Mouse (Mus musculus): ENCODE measurements around the gene Manba. TPM values are rescaled to one million over a fixed set of nuclear protein-coding genes. Genes with fewer than 3 reads are reported as not detected.
"Not testable (repeated sequence)": the region's sequence is repeated elsewhere in the genome, so short reads cannot be mapped to it uniquely, and the experiment has no call there.

The Manba gene
- polyA plus RNA-seq, 1 experiment from 2014 or later: 6.1 TPM

DNA sequence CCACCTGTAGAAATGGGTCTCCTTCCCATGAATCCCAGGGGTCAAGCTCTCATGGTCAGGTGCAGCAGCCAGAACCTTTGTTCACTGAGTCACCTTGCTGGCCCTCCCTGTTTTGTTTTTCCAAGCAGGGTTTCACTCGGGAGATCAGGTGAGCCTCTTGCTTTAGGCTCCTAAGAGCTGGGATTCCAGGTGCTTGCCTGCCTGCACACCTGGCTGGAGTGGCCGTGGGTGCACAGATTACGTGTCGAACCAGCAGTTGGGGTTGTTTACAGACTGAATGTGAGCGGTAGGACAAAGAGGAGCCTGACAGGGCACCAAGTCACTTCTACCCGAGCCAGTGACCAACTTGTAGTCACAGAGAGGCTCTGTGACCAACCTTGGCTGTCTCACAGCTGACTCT lies 5.7 kb downstream of the Manba start:
- Histone ChIP-seq H3K4me1 (peaks cover under 1% of the 10 kb centered on the region; the same call in 1 of the 2 replicates), H3K27me3 (no peaks in the 10 kb centered on the region), H3K4me3 (no peak overlapping the region), H3K4me2 (replicated peaks) (no peak overlapping the region), H3K9me3 (replicated peaks) (no peaks in the 10 kb centered on the region), H3K36me3 (no peaks in the 10 kb centered on the region), H3K9ac (no peak overlapping the region), H3K27ac (no peak overlapping the region)
- ATAC-seq (ENCODE audit: low FRiP score): no peak
- 88% methylated on average over 6 of the region's 6 CpGs for WGBS

DNA sequence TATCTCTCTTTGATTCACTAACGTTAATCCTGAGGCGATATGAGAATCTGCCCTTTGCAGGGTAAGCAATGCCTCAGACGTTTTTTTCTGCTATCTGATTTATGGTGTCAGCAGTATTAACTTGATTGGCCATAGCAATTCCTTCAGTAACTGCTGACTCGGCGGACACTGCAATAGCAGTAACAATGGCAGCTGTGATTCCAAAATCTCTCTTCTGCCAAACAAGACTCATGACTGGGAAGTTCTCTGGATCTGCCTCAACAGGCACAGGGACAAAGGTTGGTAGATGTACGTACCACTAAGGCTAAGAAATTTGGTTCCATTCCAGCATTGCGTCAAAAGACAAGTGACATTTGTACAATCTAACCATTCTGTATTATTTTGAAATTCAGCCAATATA lies 7.9 kb downstream of the Manba start:
- not testable (repeated sequence) for H3K9me3 ChIP-seq (replicated peaks); H3K4me3 ChIP-seq; H3K9ac ChIP-seq; H3K27me3 ChIP-seq; H3K36me3 ChIP-seq; H3K4me2 ChIP-seq (replicated peaks); H3K4me1 ChIP-seq; ATAC-seq (ENCODE audit: low FRiP score); H3K27ac ChIP-seq
- 87% methylated on average over 7 of the region's 7 CpGs for WGBS

DNA sequence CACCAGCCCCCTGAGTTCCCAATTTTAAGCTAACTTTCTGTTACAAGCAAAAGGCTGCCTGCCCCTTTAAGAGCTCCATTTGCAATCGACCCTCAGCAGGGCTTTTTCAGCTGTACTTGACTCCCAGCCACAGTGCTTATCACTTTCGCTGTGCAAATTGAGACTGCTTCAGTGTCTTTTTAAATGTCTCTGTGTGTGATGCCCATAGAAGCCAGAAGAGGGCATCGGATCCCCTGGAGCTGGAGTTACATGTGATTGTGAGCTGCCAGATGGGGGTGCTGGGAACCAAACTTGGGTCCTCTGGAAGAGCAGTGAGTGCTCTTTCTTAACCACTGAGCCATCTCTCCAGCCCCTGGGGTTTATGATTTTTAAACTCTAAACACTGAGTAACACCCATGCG lies 12.5 kb downstream of the Manba start:
- not testable (repeated sequence) for H3K9ac ChIP-seq; H3K4me2 ChIP-seq (replicated peaks); H3K4me1 ChIP-seq; H3K4me3 ChIP-seq; H3K27me3 ChIP-seq; ATAC-seq (ENCODE audit: low FRiP score); H3K9me3 ChIP-seq (replicated peaks); H3K36me3 ChIP-seq; H3K27ac ChIP-seq
- 91% methylated on average over 4 of the region's 4 CpGs for WGBS

DNA sequence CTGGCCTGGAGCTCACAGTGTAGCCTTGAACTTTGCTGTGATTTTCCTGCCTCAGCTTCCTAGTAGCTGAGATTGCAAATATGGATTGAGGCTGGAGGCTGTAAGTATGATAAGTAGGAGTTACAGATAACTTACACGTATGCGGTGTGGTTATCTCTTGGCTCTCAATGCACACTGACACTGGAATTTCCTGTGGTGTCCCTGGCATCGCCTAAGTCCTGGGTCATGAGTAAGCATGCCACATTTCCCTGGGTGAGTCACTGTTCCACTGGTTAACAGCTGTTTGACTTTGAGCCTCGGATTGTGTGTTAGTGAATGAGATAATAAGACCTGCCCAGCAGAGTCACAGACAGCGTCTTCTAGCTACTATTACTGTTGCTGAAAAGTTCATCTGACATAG lies 13.5 kb downstream of the Manba start:
- no peak overlapping the region for H3K27ac ChIP-seq
- no peaks in the 10 kb centered on the region for H3K27me3 ChIP-seq
- ATAC-seq (ENCODE audit: low FRiP score): no peak
- no peak overlapping the region for H3K4me3 ChIP-seq
- H3K36me3 ChIP-seq: no peaks in the 10 kb centered on the region
- no peak overlapping the region for H3K9ac ChIP-seq
- H3K4me1 ChIP-seq: no peaks in the 10 kb centered on the region
- H3K9me3 ChIP-seq (replicated peaks): no peaks in the 10 kb centered on the region
- no peak overlapping the region for H3K4me2 ChIP-seq (replicated peaks)
- 89% methylated on average over 5 of the region's 5 CpGs for WGBS

DNA sequence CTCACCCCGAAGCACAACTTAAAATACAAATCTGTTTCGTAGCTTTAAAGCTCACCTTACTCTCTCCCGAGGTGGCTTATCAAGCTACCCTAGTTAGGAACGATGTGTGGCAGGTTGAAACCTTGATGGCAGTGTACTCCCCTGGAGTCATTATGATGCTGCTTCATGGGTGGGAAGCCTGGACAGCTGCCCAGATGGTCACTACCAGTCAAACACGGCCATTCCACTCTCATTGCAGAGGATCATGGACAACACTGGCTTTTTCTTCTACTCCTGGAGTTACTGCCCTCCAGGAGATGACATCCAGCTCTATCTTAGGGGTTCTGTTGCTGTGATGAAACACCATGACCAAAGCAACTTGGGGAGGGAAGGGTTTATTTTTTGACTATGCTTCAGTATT lies 17.7 kb downstream of the Manba start:
- Histone ChIP-seq H3K36me3 (no peaks in the 10 kb centered on the region), H3K27ac (no peak overlapping the region), H3K9ac (no peak overlapping the region), H3K4me2 (replicated peaks) (no peak overlapping the region), H3K4me1 (no peaks in the 10 kb centered on the region), H3K27me3 (no peaks in the 10 kb centered on the region), H3K9me3 (replicated peaks) (no peaks in the 10 kb centered on the region), H3K4me3 (no peak overlapping the region)
- WGBS: 91% methylated on average over 5 of the region's 5 CpGs
- no peak for ATAC-seq (ENCODE audit: low FRiP score)

DNA sequence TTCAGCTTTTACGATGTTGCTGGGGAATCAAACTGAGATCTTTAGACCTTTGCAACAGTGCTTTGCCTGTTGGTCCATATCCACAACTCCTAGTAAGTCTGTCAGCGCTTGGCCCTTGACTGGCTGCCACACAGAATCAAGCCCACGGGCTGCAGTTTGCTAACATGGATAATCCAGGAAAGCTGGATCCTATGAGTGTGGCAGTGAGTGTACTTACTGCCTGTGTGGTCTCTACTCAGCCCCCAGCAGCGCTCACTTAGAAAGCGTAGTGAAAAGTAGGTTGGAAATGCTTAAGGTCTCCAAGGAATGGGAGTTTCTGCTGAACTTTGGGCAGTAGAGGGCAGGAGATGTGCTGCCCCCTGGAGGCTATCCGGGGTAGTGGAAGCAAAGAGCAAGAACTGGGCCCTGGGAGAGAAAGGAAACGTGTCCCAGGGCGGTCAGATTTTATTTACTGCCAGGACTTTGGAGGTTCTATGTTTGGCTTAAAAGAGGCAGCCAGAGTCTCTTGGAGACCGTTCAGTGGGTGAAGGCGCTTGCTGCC lies 20.0 kb downstream of the Manba start:
- no peak overlapping the region for H3K4me2 ChIP-seq (replicated peaks)
- H3K9me3 ChIP-seq (replicated peaks): no peaks in the 10 kb centered on the region
- H3K4me1 ChIP-seq: no peaks in the 10 kb centered on the region
- no peaks in the 10 kb centered on the region for H3K36me3 ChIP-seq
- no peak overlapping the region for H3K27ac ChIP-seq
- H3K9ac ChIP-seq: no peak overlapping the region
- no peaks in the 10 kb centered on the region for H3K27me3 ChIP-seq
- H3K4me3 ChIP-seq: no peak overlapping the region
- WGBS: 61% methylated on average over 10 of the region's 10 CpGs
- ATAC-seq (ENCODE audit: low FRiP score): no peak

DNA sequence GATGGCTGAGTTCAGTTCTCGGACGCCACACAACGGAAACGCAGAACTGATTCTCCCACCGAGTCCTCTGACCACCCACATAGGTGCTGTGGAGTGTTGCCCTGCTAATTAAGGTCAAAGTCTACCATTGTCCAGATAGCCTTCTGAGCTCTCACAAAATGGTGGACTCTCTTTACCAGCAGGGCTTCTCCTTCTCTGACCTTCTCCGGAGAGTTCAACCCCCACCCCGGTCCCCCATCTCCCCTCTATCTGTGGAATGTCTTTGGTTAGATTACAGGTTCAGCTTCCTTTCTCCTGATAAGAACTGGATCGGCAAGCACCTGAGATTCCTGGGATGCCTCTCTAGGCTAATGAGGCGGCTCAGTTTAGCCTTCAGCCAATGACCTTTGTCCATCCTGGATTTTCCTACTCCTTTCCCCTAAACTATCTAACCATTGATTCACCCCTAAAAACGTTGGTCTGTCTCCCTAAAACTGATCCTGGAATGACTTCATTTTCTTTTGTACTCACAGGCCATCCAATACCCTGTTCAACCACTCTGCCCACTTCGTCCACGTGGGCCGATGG lies 20.6 kb downstream of the Manba start:
- no peak overlapping the region for H3K9ac ChIP-seq
- H3K36me3 ChIP-seq: no peaks in the 10 kb centered on the region
- WGBS: 89% methylated on average over 13 of the region's 13 CpGs
- no peaks in the 10 kb centered on the region for H3K27me3 ChIP-seq
- H3K4me2 ChIP-seq (replicated peaks): no peak overlapping the region
- no peaks in the 10 kb centered on the region for H3K4me1 ChIP-seq
- ATAC-seq (ENCODE audit: low FRiP score): no peak
- no peaks in the 10 kb centered on the region for H3K9me3 ChIP-seq (replicated peaks)
- H3K27ac ChIP-seq: no peak overlapping the region
- no peak overlapping the region for H3K4me3 ChIP-seq

DNA sequence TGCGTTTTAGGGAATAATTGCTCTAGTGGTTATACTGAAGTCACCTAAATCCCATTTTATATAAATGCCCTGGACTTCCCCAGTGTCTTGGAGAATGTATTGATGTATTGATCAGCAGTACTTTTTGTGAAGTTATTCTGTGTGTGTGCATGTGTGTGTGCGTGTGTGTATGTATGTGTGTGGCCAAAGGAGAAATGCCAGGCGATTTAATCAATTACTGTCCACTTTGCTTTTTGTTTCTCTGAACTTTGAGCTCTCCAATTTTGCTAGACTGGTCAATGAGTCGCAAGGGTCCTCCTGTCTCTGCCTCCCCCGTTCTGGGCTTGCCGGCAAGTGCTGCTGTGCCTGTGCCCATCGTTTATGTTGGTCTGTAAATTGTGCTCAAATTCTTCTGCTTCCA lies 22.1 kb downstream of the Manba start:
- no peaks in the 10 kb centered on the region for H3K27me3 ChIP-seq
- H3K4me1 ChIP-seq: peaks cover 4% of the 10 kb centered on the region; the same call in 1 of the 2 replicates
- no peak overlapping the region for H3K9ac ChIP-seq
- H3K36me3 ChIP-seq: no peaks in the 10 kb centered on the region
- ATAC-seq (ENCODE audit: low FRiP score): no peak
- H3K27ac ChIP-seq: no peak overlapping the region
- no peak overlapping the region for H3K4me3 ChIP-seq
- 91% methylated on average over 7 of the region's 7 CpGs for WGBS
- H3K4me2 ChIP-seq (replicated peaks): no peak overlapping the region
- no peaks in the 10 kb centered on the region for H3K9me3 ChIP-seq (replicated peaks)

DNA sequence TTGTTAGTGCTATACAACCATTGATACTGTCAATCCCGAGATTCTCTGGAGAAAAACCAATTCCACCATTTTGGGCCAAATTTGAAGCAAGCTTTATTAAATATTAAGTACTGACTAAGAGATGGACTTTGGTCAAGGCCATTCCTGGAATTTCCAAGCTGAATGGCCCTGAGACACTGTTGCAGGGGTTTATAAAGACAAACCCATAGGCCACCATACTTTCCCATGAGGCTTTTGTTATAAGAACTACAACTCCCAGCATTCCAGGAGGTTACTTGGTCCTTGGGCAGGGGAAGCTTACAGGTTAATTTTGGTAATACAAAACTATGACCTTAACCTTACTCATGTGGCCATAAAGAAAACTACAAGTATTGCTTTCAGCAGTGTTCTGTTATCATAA lies 22.8 kb downstream of the Manba start:
- H3K27me3 ChIP-seq: no peaks in the 10 kb centered on the region

DNA sequence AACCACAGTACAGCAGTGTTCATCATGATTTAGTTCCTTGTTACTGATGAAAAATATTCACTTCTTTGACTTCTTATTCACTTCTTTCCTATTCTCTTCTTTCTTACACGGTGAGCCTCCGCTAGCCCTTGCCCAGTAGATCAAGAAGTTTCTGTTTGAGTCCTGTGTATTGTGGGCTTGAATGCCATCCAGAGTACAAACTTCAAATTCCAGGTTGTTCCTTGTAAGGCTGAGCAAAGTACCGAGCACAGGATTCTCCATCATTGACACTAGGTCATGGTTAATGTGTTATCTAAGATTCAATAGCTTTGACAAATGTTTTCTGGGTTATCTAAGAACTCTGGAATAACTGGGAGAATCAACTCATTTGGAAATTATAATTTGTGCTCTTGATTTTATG lies 25.0 kb downstream of the Manba start:
- H3K4me3 ChIP-seq: no peak overlapping the region
- H3K4me2 ChIP-seq (replicated peaks): no peak overlapping the region
- peaks cover 8% of the 10 kb centered on the region; the same call in 1 of the 2 replicates for H3K4me1 ChIP-seq
- 92% methylated on average over 3 of the region's 3 CpGs for WGBS
- H3K27me3 ChIP-seq: no peaks in the 10 kb centered on the region
- no peak overlapping the region for H3K27ac ChIP-seq
- no peak for ATAC-seq (ENCODE audit: low FRiP score)
- no peaks in the 10 kb centered on the region for H3K36me3 ChIP-seq
- no peak overlapping the region for H3K9ac ChIP-seq
- no peaks in the 10 kb centered on the region for H3K9me3 ChIP-seq (replicated peaks)

More for the DNA sequence above, 22.8 kb downstream of the Manba start:
- H3K9me3 ChIP-seq (replicated peaks): no peaks in the 10 kb centered on the region
- no peak overlapping the region for H3K4me2 ChIP-seq (replicated peaks)
- H3K4me3 ChIP-seq: no peak overlapping the region
- ATAC-seq (ENCODE audit: low FRiP score): no peak
- H3K36me3 ChIP-seq: no peaks in the 10 kb centered on the region
- H3K9ac ChIP-seq: no peak overlapping the region
- H3K27ac ChIP-seq: no peak overlapping the region
- WGBS: 87% methylated on average over 1 of the region's 1 CpGs
- H3K4me1 ChIP-seq: peaks cover 5% of the 10 kb centered on the region; the same call in 1 of the 2 replicates

DNA sequence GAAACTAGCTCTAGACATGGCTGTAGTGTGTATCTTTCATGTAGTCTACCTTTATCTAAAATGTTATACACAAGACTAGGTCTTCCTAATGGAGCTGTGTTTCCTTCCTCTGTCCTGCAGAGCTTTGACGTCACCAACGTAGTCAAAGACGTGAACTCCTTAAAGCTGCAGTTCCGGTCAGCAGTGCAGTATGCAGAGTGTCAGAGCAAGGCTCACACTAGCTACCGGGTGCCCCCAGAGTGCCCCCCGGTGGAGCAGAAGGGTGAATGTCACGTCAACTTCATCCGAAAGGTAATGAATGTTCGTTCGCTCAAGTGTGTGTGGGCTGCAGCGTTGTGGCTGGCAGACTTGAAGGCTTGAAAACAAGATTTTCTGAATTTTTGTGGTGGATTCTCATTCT lies 26.3 kb downstream of the Manba start:
- ATAC-seq (ENCODE audit: low FRiP score): no peak
- H3K4me3 ChIP-seq: no peak overlapping the region
- H3K4me1 ChIP-seq: peaks cover 8% of the 10 kb centered on the region; the same call in 1 of the 2 replicates
- no peak overlapping the region for H3K4me2 ChIP-seq (replicated peaks)
- no peak overlapping the region for H3K9ac ChIP-seq
- WGBS: 45% methylated on average over 11 of the region's 11 CpGs
- no peaks in the 10 kb centered on the region for H3K27me3 ChIP-seq
- no peaks in the 10 kb centered on the region for H3K36me3 ChIP-seq
- no peaks in the 10 kb centered on the region for H3K9me3 ChIP-seq (replicated peaks)
- H3K27ac ChIP-seq: no peak overlapping the region

DNA sequence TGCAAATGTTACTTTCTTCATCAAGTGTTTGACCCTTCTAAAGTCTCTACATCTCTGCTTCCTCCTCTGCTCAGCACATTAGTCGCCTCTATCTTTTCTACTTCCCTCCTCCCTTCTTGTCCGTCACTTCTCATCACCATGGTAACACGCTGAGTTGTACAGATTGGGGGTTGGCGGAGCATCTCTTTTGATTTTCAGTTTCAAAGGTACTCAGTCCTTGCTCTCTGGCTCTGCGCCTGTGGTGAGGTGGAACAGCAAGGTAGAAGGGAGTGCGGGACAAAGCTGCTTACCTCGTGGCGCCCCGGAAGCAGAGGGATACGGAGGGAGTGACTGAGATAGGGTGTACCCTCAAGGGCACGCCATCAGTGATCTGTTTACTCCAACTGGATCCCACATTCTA lies 27.9 kb downstream of the Manba start:
- Histone ChIP-seq H3K9me3 (replicated peaks) (no peaks in the 10 kb centered on the region), H3K4me1 (peaks cover 8% of the 10 kb centered on the region; the same call in 1 of the 2 replicates), H3K36me3 (no peaks in the 10 kb centered on the region), H3K27ac (no peak overlapping the region), H3K9ac (no peak overlapping the region), H3K27me3 (no peaks in the 10 kb centered on the region), H3K4me3 (no peak overlapping the region), H3K4me2 (replicated peaks) (peak overlapping the region; percentile 21)
- ATAC-seq (ENCODE audit: low FRiP score): 0 out of 2 replicates have a peak, but pooled peaks have one; percentile 46
- WGBS: 47% methylated on average over 11 of the region's 11 CpGs

DNA sequence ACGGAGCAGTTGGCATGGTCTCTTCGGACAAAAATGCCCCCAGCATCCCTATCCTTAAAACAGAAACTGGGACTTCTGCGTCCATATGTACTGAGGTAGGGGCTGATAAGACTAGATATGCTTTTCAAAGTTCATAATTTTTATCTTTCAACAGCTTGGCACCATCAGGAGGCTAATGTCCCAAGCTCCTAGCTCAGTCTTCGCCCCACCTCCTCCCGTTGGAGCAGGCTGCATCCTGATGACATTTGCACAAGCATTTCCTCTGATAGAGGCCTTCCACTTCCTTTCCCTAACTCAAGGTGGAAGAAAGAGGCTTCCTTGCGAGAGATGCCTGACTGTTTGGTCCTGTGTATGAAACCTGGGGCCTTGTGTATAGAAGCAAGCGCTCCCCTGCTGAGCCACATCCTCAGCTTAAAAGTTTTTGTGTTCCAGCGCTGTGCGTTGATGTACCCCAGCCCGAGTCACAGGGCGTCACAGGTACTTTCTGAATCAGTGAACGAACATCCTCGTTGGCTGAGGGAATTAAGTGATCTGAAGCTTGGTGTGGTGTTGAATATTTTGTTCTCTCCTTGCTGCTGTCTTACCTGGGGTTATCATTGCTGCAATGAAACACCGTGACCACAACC lies 28.5 kb downstream of the Manba start:
- no peak overlapping the region for H3K4me3 ChIP-seq
- no peaks in the 10 kb centered on the region for H3K9me3 ChIP-seq (replicated peaks)
- H3K4me1 ChIP-seq: peaks cover 8% of the 10 kb centered on the region; the same call in 1 of the 2 replicates
- H3K27me3 ChIP-seq: no peaks in the 10 kb centered on the region
- 76% methylated on average over 14 of the region's 14 CpGs for WGBS
- no peaks in the 10 kb centered on the region for H3K36me3 ChIP-seq
- no peak overlapping the region for H3K4me2 ChIP-seq (replicated peaks)
- no peak overlapping the region for H3K9ac ChIP-seq
- no peak for ATAC-seq (ENCODE audit: low FRiP score)
- no peak overlapping the region for H3K27ac ChIP-seq
